Mouse (Mus musculus): ENCODE measurements around the gene Cd5. TPM values are rescaled to one million over a fixed set of nuclear protein-coding genes. Genes with fewer than 3 reads are reported as not detected.

The Cd5 gene
- total RNA-seq, 4 experiments from 2014 or later: 0.12 to 0.27 TPM; not detected in 2

DNA sequence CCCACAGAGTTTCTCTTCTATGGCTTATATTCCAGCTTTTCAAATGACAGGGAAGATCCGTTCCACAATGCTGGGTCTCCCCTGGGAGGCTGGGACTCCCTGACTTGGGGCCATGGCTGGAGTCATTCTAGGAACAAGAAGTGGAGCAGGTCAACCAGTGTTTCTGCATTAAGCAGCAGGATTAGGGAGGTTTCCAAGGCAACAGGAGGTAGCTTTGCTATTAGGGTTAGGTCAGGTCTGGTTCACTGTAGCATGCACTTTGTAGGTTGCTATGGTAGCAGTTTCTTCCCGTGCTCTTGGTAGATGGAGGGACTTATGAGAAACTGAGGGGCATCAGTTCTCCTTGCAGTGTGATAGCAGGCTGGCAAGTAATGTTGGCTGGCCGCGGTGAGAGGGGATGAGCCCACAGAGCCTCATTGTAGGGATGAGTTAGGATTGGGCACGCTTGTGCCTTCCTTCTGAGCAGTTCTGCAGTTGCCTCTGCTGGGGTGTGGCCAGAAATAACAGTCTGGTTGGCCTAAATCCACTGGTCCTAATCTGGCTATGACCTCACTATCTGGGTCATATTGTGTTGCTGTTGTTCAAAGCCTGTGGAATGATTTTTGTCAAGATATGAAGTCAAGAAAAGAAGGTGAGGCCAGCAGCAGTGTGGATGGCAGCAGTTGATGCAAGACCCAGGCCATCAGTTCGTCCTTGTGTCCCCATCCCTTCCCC lies 37.6 kb downstream of the Cd5 start:
- no peak for DNase-seq

DNA sequence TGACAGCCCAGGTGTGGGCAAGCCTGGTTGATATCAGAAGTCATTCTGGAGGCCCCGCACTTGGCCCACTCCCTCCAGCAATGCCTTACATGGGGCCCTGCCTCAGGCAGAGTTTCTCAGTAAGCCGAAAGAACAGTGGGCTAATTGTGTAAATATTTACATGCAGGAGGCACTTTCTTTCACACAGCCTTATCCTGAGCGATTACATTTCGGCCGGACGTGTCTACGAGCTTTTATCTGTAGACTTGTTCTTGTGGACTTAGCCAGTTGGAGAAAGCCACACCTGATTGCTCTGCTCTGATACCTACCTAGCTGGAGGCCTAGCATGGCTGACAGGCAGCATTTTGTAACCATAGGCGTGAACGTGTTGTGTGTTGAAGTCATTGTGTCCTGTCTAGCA lies 39.0 kb downstream of the Cd5 start:
- DNase-seq: no peak

DNA sequence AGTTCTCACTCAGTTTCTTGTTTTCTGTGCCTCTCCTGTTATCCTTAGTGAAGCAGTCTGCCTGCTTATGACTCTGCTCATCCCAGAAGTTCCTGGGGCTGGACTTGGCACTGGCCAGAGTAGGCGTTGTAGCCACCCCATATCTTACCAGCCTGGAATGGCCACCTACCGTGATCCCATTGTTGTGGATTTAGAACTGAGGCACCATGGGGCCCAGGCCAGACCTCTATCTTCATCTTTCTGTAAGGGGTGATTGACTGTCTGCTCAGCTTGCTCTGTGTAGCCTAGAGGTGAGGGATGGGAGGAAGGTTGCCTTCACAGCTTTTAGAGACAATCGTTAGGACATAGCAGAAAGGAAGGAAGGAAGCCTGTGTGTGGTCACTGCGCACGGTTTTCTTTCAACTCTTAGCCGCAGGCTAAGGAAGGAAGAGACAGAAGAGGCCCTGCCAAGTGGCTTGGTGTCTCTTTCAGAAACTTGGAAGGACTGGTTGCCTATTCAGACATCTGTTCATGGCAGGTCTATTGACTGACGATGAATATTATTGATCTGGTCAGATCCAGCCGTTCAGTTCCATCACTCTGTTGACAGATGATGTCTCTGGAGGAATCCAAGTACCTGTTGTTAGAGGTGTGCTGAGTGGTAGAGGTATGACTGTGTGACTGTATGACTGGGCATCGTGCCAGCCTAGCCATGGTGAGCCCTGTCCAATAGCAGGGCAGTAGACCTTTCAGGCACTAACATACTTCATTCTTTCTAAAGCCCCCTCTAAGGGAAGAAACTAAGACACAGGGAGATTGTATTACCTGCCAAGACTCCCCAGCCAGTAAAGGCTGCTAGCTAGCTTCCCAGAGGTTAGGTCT lies 40.4 kb downstream of the Cd5 start:
- DNase-seq: no peak

DNA sequence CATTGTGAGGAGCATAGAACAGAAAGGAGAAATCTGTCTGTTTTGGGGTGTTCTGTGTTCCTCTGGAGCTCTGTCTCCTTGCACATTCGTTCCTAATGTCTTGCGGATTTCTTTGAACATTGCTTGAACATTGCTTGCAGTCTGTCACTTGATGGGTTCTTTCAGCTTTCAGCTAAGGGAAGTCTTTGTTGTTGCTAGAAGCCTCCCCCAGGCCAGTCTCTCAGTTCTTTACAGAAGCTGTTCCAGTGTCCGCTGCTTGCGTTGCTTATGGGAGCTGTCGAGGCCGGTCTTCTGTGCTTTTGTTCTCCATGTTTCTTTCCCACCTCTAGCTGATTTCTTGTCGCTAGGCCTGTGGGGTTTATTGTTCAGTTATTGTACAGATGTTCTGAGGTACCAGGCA lies 43.0 kb downstream of the Cd5 start:
- no peak for DNase-seq

DNA sequence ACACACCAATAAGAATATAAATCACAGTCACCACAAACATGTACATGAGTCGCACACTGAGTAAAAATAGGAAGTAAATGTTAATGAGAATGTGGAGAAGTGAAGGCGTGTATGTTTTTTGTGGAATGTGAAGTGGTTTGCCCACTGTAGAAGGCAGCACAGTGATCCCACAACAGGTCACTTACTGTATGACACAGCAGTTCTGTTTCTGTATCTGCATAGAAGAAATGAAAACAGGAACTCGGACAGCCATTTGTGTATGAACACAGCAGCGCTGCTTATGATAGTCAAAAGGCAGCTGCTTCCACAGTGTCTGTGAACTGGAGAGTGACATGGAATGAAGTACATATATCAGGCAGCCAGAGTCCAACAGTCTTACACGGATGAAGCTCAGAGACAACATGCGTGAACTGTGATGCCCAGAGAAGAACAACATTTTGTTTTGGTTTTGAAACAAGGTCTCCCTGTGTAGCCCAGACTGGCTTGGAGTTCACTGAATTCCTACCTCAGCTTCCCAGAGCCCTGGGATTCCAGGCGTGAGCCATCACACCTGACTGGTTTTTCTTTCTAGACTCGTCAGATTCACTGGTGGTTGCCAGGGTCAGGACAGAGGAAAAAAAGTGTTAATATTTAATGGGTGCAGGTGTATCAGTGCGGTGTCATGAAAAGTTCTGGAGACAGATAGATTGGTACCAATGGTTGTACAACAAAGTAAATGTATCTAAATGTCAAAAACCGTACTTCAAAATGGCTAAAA lies 44.7 kb downstream of the Cd5 start:
- DNase-seq: no peak

DNA sequence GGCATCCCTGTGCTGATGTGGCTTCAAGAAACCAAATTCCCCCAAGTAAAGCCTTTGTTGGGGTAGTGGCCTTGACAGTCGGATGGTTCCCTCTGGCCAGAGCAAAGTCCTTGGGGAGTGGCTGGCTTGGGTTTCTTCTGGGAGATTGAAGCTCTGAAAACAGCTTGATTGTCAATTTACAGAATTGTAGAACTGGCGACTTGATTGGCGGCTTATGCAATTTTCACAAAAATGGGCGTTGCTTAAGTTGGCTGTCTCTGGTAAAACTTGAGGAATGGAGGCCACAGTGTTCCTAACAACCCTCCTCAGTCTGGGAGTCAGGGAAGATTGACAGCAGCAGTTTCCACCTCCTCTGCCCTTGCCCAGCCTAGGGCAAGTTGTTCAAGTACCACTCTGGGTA lies 46.4 kb downstream of the Cd5 start:
- DNase-seq: peak; percentile 24

DNA sequence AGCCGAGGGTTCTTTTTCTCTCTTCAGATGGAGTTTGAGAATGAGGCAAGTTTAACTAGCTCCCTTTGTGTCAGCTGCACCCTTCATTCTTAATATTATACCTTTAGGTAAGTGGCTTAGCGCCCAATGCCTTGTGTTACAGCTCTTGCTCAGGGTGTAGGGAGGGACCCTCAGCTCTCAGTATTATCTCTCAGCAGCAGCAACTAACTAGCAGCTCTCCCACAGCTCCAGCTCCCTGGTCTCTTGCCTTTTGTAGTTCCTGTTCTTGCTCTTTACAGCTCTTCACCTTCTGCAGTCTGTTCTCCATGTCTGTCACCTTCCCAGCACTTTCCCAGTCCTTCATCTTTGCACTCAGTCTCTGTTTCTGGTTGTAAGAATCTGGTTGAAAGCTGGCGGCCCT lies 47.1 kb downstream of the Cd5 start:
- no peak for DNase-seq

DNA sequence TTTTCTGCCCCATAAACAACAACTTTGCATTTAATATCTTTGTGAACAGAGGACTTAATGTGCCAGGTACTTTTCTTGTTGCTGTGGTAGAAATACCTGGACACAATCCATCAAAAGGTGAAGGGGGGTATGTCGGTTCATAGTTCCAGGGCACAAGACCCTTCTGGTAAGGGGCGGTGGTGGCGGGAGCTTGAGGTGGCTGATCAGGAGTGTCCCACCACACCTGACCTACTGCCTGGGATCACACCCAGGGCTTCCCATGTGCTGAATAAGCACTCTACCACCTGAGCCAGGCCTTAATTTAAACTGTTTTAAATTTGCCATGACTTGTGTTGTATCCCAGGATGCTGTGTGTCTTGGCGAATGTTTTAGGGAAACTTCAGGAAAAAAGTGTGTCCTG lies 47.7 kb downstream of the Cd5 start:
- DNase-seq: no peak

DNA sequence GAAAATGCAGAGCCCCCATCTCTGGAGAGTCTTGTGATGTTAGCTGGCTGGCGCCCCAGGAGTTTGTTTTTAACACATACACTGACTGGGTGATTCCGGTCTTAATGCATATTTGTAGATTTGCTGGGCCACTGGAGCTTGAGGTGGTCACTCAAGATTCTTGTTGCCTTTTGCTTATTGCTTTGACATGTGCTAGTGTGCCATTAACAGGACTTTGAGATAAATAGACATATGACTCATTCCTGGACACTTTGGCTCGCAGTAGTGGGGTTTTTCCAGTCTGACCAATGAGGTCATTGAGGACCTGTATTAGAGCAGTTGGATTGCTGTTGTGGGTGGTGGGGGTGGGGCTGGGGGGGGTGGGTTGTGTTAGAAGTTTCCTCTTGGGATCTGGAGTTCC lies 48.5 kb downstream of the Cd5 start:
- peak; percentile 66 for DNase-seq

DNA sequence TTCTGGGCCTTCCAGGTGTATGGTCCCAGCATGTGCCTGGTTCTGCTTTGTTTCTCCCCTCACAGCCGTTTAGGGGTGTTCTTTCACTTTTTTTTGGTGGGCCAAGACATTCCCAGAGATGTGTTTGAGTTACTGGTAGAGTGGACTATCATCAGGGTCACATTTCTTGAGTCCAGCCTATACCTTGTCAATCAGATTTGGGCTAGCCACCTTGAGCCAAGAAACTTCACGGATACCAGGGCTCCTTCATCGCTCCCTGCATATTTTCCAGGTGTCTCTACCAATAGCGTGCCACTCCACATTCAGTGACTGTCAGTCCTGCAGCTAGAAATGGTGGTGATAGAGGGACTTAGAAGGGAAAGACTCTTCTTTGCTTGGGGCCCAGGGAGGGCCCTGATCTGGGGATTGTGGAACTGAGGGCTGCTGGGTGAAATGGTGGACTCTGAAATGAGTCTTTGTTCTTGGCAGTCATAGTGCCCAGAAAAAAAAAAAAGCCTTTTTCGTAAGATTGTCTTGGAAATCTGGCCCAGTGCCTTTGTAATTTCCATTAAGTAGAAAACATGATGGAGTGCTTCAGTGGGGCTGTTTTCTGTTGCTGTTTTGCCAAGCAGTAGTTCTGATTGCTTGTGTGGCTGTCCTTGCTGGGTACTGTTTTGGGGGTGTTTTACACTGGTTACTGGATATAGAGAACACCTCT lies 49.2 kb downstream of the Cd5 start:
- DNase-seq: no peak

DNA sequence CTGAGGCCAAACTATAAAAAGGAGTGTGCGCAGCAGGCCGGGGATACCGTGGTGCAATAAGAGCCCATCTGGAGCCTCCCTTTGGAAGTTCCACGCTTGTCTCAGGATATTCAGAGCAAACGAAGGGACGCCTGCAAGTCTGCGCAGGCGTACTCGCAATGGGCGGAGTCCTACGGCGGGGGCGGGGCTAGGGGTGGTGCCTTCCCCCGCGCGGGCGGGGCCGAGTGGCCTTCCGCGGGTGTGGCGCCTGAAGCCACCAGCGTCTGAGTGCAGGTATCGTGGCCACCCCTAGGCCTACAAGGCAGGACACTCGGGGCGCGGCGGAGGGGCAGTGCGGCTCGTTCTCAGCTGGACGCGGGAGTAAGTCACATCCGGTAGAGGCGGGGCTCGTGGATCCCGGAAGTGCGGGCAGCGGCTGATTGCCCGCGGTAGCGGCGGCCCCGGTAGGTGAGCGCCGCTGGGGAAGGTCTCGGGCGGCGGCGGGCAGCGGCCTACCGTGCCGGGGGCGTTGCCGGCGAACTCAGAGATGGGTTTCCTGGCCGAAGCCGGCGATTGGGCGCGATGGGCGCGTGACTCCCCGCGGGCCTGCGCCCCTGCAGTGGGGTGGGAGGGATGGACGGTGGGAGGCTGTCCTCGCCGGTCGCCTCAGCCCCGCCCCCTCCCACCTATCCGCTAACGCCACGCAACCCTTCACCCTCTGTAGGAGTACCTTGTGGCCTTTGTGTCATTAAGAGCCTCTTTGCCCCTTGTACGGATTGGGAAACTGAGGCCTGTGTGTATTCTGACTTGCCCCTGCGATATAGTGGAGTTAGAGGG lies 50.1 kb downstream of the Cd5 start, which contains the start of gene Vps37c:
Vps37c (plus strand) TSS at position 199 of the 816 bp plus-strand sequence.
- DNase-seq: peak; percentile 90

DNA sequence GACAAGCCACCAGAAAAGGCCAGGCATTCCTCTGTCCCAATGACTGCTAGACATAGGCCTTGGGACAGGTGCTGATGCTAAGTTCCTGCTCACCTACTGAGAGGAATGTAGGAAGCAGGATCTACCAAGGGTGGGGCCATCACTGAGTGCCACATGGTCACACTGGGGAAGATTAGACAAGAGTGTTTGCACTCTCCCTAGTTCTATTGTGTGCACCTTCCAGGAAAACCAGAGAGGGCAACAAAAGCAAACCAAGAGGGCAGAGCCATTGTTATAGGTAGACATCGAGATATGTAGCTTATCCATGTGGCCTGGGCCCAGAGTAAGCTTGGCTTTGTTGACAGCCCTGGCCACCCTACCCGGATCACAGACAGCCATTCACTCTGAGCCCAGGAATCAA lies 53.1 kb downstream of the Cd5 start:
- DNase-seq: no peak

DNA sequence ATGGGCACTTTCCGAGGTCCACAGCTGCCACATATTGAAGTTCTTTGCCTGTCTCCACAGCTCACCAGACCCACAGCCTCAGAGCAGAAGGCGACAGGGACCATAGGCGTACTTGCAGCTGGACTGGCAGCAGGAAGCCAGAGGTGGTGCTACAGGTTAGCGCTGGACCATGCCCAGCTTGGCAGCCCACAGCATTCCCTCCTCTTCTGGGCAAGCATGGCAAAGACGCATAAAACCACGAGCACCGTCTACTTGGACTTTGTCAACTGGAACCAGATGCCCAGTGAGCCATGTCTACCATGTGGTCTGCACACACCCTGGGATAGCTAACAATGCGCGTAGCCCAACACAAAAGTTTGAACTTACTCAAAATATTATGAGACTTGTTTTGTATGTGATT lies 53.7 kb downstream of the Cd5 start:
- no peak for DNase-seq

DNA sequence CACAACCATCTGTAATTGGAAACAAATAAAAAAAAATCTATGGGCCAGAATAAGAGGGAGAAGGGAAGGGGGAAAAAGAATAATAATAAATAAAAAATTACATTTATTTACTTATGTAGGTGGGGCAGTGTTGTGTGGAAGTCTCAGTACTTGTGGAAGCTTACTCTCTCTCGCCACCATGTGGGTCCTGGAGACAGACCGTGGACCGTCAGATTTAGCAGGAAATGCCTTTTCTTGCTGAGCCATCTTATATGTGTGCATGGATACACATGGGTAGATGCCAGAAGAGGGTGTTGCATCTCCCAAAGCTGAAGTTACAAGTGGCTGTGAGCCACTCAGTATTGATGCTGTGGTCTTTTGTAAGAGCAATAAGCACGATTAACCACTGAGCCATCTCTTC lies 57.2 kb downstream of the Cd5 start:
- DNase-seq: no peak

DNA sequence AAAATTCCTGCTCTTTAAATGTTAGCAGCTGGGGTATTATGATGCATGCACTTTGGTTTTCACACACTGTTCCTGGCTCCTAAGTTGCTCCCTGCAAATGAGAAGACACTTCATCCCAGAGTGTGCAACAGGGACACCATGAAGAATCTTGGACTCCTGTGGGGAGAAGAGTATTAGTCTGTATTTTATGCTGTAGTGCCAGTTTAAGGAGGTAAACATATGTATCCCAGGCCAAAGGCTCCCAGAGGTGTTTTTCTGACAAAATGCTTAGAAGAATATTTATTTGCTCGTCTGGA lies 60.1 kb downstream of the Cd5 start:
- no peak for DNase-seq

DNA sequence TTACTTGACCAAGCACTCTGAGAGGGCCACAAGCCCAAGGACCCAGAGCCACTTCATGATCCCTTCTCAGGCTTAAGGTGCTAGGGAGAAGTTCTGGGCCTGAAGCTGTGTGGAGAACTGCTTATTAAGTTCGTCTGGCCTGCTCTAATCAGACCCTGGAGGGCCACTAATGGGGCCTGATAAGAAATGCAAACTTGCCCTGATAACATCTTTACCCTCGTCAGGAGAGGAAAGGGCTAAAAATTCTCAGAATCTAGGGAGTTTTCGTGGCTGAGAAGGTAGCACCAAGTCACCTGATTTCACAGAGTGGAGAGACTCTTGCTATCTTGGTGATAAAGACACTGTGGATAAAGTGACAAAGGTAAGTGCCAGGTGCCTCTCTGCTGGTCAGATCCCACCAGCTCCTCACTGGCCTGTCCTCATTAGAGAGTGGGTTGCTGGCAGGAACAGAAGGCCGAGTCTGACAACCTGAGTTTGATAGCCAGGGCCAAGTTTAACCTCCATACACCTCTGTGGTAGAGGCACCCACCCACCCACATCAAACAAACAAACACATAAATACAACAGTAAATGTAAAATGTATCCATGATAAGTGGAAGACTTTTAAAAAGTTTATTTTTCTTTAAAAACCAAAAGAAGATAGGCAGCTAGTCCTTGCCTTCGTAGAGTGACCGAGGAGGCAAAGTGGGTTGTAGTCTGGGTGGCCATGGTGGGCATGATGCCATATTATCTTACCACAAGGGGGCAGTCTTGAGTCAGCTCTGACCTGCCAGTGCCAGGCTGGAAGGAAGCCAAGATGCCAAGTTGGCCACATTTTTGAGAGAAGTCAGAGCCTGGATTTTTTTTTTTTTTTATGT lies 60.7 kb downstream of the Cd5 start, which contains the start of gene Pga5:
Pga5 (minus strand) TSS at position 157 of the 857 bp plus-strand sequence.
- DNase-seq: peak; percentile 72

DNA sequence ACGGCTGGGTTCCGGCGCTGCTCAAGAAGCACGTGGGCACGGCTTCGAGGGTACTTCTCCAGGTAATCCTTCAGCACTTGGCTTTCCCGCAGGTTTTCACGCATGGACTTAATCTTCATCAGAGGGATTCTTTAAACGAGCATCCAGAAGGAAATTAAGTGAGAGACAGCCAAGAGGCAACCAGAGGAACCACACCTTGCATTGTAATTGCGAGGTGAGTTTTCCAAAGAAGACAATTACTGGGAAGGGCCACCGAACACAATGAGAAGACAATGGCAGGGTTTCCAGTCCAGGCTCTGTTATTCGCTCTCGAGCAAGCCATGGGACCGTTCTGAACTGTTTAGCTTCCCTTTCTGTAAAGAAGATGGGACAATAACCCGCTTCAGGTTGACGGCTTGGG lies 62.1 kb downstream of the Cd5 start:
- no peak for DNase-seq

DNA sequence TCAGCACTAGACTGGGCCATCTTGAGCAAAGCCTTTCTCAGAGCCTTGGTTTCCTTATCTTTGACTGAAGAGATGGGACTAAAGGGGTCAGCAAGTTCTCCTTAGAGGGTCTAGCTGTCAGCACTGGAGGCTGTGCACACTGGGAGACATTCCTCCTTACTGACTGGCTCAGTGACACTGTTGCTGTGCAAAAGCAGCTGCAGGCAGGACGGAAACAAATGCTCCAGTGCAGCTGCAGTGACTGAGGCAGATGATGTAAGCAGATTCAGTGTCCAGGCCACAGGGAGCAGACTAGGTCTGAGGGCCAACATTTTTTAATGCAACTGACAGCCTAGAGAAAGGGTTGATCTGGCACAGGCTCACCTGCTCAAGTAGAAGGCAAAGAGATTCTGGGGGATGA lies 65.5 kb downstream of the Cd5 start:
- DNase-seq: no peak

DNA sequence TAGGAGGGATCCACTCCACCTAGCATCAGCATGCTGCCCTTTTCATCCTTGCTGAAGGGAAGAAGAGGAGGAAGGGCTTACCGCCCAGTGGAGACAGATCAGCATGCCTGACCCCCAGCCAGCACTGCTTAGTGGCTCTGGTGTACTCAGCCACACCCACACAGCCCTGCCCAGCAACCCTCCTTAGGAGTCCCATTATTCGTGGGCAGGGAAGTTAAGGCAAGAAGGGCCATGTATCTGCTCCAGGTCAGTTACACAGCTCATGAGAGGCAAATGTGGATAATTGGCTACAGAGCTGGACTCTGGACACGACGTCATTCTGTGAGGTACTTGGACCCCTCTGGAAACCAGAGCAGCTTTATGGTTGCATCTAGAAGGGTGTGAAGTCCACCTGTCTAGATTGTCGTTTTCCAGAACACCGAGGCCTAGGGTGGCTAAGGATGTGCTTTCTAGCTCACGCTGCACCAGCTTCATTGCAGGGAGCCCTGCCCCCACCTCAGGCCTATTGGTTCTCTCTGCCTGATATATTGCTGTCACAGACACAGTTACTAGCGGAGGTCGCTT lies 66.9 kb downstream of the Cd5 start:
- DNase-seq: no peak

DNA sequence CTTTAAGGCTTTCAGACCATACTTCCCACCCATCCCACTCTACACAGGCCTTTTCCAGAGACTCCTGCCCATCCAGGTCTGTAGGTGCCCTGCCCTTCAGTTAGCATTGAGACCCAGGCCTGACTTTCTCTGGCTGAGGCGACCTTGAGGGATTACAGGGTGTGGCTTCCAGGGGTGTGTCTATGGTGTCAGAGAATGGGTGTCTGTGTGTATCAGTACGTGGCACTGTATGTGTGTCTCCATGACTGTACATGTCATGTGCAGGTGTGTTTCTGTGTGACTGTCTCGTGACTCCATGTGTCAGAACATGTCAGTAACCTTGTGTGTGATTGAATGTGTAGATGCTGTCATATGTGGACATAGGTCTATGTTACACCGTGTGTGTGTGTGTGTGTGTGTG lies 67.5 kb downstream of the Cd5 start:
- DNase-seq: no peak
